Mouse (Mus musculus): ENCODE measurements around the gene Atrnl1. TPM values are rescaled to one million over a fixed set of nuclear protein-coding genes. Genes with fewer than 3 reads are reported as not detected.
A peak's percentile ranks its signal among the peaks of the same experiment; 100 is the strongest.

The Atrnl1 gene
- polyA plus RNA-seq, 1 experiment, result 4.2 TPM

- Histone ChIP-seq H3K4me3 (replicated peaks; ENCODE audit: control insufficient read depth, low read depth, low read length) (no peak overlapping the region), H3K4me1 (ENCODE audit: control insufficient read depth, insufficient read depth, low read length) (peaks cover 6% of the 10 kb centered on the region; the same call in 1 of the 2 replicates), H3K27ac (ENCODE audit: control insufficient read depth, insufficient read depth, low read depth, low read length, poor library complexity) (no peak overlapping the region)
- TF ChIP-seq CTCF (IDR thresholded peaks at IDR 0.05; ENCODE audit: control insufficient read depth, insufficient read depth, low read length) (no peak), POLR2A (IDR thresholded peaks at IDR 0.05; ENCODE audit: borderline replicate concordance, control insufficient read depth, low read depth, low read length) (no peak)
- whole genome bisulfite sequencing, result 80% methylated on average over 5 of the region's 5 CpGs
These were observed 513.7 kb downstream of the Atrnl1 start for GRCm38 (mm10) chr19:58124566-58124965.

GRCm38 (mm10) chr19:58125010-58125409 is 514.2 kb downstream of the Atrnl1 start:
- H3K27ac ChIP-seq (ENCODE audit: control insufficient read depth, insufficient read depth, low read depth, low read length, poor library complexity), result no peak overlapping the region
- TF ChIP-seq POLR2A (IDR thresholded peaks at IDR 0.05; ENCODE audit: borderline replicate concordance, control insufficient read depth, low read depth, low read length) (no peak), CTCF (IDR thresholded peaks at IDR 0.05; ENCODE audit: control insufficient read depth, insufficient read depth, low read length) (no peak)
- 80% methylated on average over 14 of the region's 14 CpGs for WGBS
- no peak overlapping the region for H3K4me3 ChIP-seq (replicated peaks; ENCODE audit: control insufficient read depth, low read depth, low read length)
- peaks cover 6% of the 10 kb centered on the region; the same call in 1 of the 2 replicates for H3K4me1 ChIP-seq (ENCODE audit: control insufficient read depth, insufficient read depth, low read length)

- 47% methylated on average over 9 of the region's 9 CpGs for WGBS
- H3K4me1 ChIP-seq (ENCODE audit: control insufficient read depth, insufficient read depth, low read length), result no peaks in the 10 kb centered on the region; the same call in 1 of the 2 replicates
- no peak for TF ChIP-seq POLR2A (IDR thresholded peaks at IDR 0.05; ENCODE audit: borderline replicate concordance, control insufficient read depth, low read depth, low read length)
- TF ChIP-seq CTCF (IDR thresholded peaks at IDR 0.05; ENCODE audit: control insufficient read depth, insufficient read depth, low read length), result no peak
- H3K27ac ChIP-seq (ENCODE audit: control insufficient read depth, insufficient read depth, low read depth, low read length, poor library complexity), result peak overlapping the region; percentile 86
- no peak overlapping the region for H3K4me3 ChIP-seq (replicated peaks; ENCODE audit: control insufficient read depth, low read depth, low read length)
These were observed 521.1 kb downstream of the Atrnl1 start for GRCm38 (mm10) chr19:58131896-58132295.

- Histone ChIP-seq H3K4me1 (ENCODE audit: control insufficient read depth, insufficient read depth, low read length) (peaks cover 1% of the 10 kb centered on the region; the same call in 1 of the 2 replicates), H3K4me3 (replicated peaks; ENCODE audit: control insufficient read depth, low read depth, low read length) (no peak overlapping the region), H3K27ac (ENCODE audit: control insufficient read depth, insufficient read depth, low read depth, low read length, poor library complexity) (no peak overlapping the region)
- 79% methylated on average over 13 of the region's 13 CpGs for WGBS
- TF ChIP-seq CTCF (IDR thresholded peaks at IDR 0.05; ENCODE audit: control insufficient read depth, insufficient read depth, low read length) (no peak), POLR2A (IDR thresholded peaks at IDR 0.05; ENCODE audit: borderline replicate concordance, control insufficient read depth, low read depth, low read length) (no peak)
These were observed 529.5 kb downstream of the Atrnl1 start for GRCm38 (mm10) chr19:58140191-58140784.

- TF ChIP-seq CTCF (IDR thresholded peaks at IDR 0.05; ENCODE audit: control insufficient read depth, insufficient read depth, low read length) (no peak), POLR2A (IDR thresholded peaks at IDR 0.05; ENCODE audit: borderline replicate concordance, control insufficient read depth, low read depth, low read length) (no peak)
- 31% methylated on average over 7 of the region's 7 CpGs for WGBS
- peak overlapping the region; percentile 57; the same call in 1 of the 2 replicates for H3K27ac ChIP-seq (ENCODE audit: control insufficient read depth, insufficient read depth, low read depth, low read length, poor library complexity)
- peaks cover 1% of the 10 kb centered on the region; the same call in 1 of the 2 replicates for H3K4me1 ChIP-seq (ENCODE audit: control insufficient read depth, insufficient read depth, low read length)
- H3K4me3 ChIP-seq (replicated peaks; ENCODE audit: control insufficient read depth, low read depth, low read length), result peak overlapping the region; percentile 23
These were observed 533.1 kb downstream of the Atrnl1 start for GRCm38 (mm10) chr19:58143853-58144454.

GRCm38 (mm10) chr19:58145521-58145920 is 534.7 kb downstream of the Atrnl1 start:
- peaks cover 1% of the 10 kb centered on the region; the same call in 1 of the 2 replicates for H3K4me1 ChIP-seq (ENCODE audit: control insufficient read depth, insufficient read depth, low read length)
- WGBS, result 80% methylated on average over 9 of the region's 9 CpGs
- H3K4me3 ChIP-seq (replicated peaks; ENCODE audit: control insufficient read depth, low read depth, low read length), result no peak overlapping the region
- no peak overlapping the region for H3K27ac ChIP-seq (ENCODE audit: control insufficient read depth, insufficient read depth, low read depth, low read length, poor library complexity)
- TF ChIP-seq CTCF (IDR thresholded peaks at IDR 0.05; ENCODE audit: control insufficient read depth, insufficient read depth, low read length) (no peak), POLR2A (IDR thresholded peaks at IDR 0.05; ENCODE audit: borderline replicate concordance, control insufficient read depth, low read depth, low read length) (no peak)

- WGBS, result 89% methylated on average over 7 of the region's 7 CpGs
- Histone ChIP-seq H3K4me3 (replicated peaks; ENCODE audit: control insufficient read depth, low read depth, low read length) (no peak overlapping the region), H3K4me1 (ENCODE audit: control insufficient read depth, insufficient read depth, low read length) (no peaks in the 10 kb centered on the region), H3K27ac (ENCODE audit: control insufficient read depth, insufficient read depth, low read depth, low read length, poor library complexity) (no peak overlapping the region)
- TF ChIP-seq POLR2A (IDR thresholded peaks at IDR 0.05; ENCODE audit: borderline replicate concordance, control insufficient read depth, low read depth, low read length) (no peak), CTCF (IDR thresholded peaks at IDR 0.05; ENCODE audit: control insufficient read depth, insufficient read depth, low read length) (no peak)
These were observed 540.4 kb downstream of the Atrnl1 start for GRCm38 (mm10) chr19:58151257-58151656.

- Histone ChIP-seq H3K4me3 (replicated peaks; ENCODE audit: control insufficient read depth, low read depth, low read length) (no peak overlapping the region), H3K4me1 (ENCODE audit: control insufficient read depth, insufficient read depth, low read length) (no peaks in the 10 kb centered on the region; the same call in 1 of the 2 replicates), H3K27ac (ENCODE audit: control insufficient read depth, insufficient read depth, low read depth, low read length, poor library complexity) (no peak overlapping the region)
- WGBS, result 85% methylated on average over 9 of the region's 9 CpGs
- TF ChIP-seq POLR2A (IDR thresholded peaks at IDR 0.05; ENCODE audit: borderline replicate concordance, control insufficient read depth, low read depth, low read length) (no peak), CTCF (IDR thresholded peaks at IDR 0.05; ENCODE audit: control insufficient read depth, insufficient read depth, low read length) (no peak)
These were observed 550.7 kb downstream of the Atrnl1 start for GRCm38 (mm10) chr19:58161569-58161968.

Measured in bone marrow, adult 2 months (tissue).